Mouse (Mus musculus) hindbrain, embryonic 15.5 days (tissue): ENCODE measurements around the gene Qprt. TPM values are rescaled to one million over a fixed set of nuclear protein-coding genes. Genes with fewer than 3 reads are reported as not detected.

Experiments
- ATAC-seq: fragments of 200-750 bp; cut with Nextera tagmentation; 2 replicates; pipeline ENCODE4 v1.8.0; 2017; ENCODE audit warnings: low read depth, moderate number of reproducible peaks, moderate TSS enrichment; ENCODE audit not compliant: low FRiP score
- H3K27ac ChIP-seq: fragments of 300-500 bp; sonication (generic); replicated peaks from 2 replicates; pipeline ENCODE4 v1.5.1; 2015; ENCODE audit warnings: mild to moderate bottlenecking, inconsistent platforms
- H3K27me3 ChIP-seq: fragments of 300-500 bp; sonication (generic); 2 replicates; pipeline ENCODE4 v1.6.1; 2015; ENCODE audit warnings: control low read depth, inconsistent platforms
- H3K36me3 ChIP-seq: fragments of 300-500 bp; sonication (generic); 2 replicates; pipeline ENCODE4 v1.6.1; 2015; ENCODE audit warnings: control low read depth, inconsistent platforms
- H3K4me1 ChIP-seq: fragments of 300-500 bp; sonication (generic); replicated peaks from 2 replicates; pipeline ENCODE4 v1.6.1; 2015; ENCODE audit warnings: control low read depth, inconsistent platforms
- H3K4me2 ChIP-seq: fragments of 300-500 bp; sonication (generic); 2 replicates; pipeline ENCODE4 v1.6.1; 2015; ENCODE audit warnings: moderate library complexity, mild to moderate bottlenecking, inconsistent platforms
- H3K4me3 ChIP-seq: fragments of 300-500 bp; sonication (generic); 2 replicates; pipeline ENCODE4 v1.5.1; 2015; ENCODE audit warnings: mild to moderate bottlenecking, inconsistent platforms
- H3K9ac ChIP-seq: fragments of 300-500 bp; sonication (generic); 2 replicates; pipeline ENCODE4 v1.6.1; 2015; ENCODE audit warnings: inconsistent platforms
- H3K9me3 ChIP-seq: fragments of 300-500 bp; sonication (generic); 2 replicates; pipeline ENCODE4 v1.6.1; 2016; ENCODE audit warnings: control low read depth, inconsistent platforms
- WGBS: fragments of 180-500 bp; shearing (Covaris S2); methylation state at CpG from one replicate; pipeline ENCODE4 v1.1.7; 2015; 5-methylcytosine and 5-hydroxymethylcytosine counted together
- polyA plus RNA-seq: library from polyadenylated mRNA; unstranded; fragments of >200 nt; fragmentation: Nextera tagmentation; extraction: Ambion mirVana; gene quantifications from 2 replicates; pipeline ENCODE4 v1.2.1, GENCODE M21; 2015

Gene Qprt
- polyA plus RNA-seq, 1 experiment from 2014 or later, result 0.70 TPM

- no peak overlapping the region for H3K4me2 ChIP-seq
- no peaks in the 10 kb centered on the region for H3K9me3 ChIP-seq
- no peaks in the 10 kb centered on the region for H3K4me1 ChIP-seq
- ATAC-seq, result no peak
- no peak overlapping the region for H3K4me3 ChIP-seq
- no peak overlapping the region for H3K9ac ChIP-seq
- H3K27me3 ChIP-seq, result peaks cover 26% of the 10 kb centered on the region
- no peaks in the 10 kb centered on the region for H3K36me3 ChIP-seq
- 45% methylated on average over 14 of the region's 14 CpGs for WGBS
- H3K27ac ChIP-seq, result no peak overlapping the region
Measured at GRCm38 (mm10) chr7:127118671-127119445, 3.2 kb downstream of the Qprt start.

GRCm38 (mm10) chr7:127117948-127118347, 4.1 kb downstream of the Qprt start:
- Histone ChIP-seq H3K27me3 (peaks cover 26% of the 10 kb centered on the region), H3K9me3 (no peaks in the 10 kb centered on the region), H3K4me1 (no peaks in the 10 kb centered on the region), H3K4me2 (no peak overlapping the region), H3K27ac (no peak overlapping the region), H3K9ac (no peak overlapping the region), H3K4me3 (no peak overlapping the region), H3K36me3 (no peaks in the 10 kb centered on the region)
- WGBS, result 49% methylated on average over 5 of the region's 5 CpGs
- no peak for ATAC-seq

GRCm38 (mm10) chr7:127116331-127116935, 5.6 kb downstream of the Qprt start:
- 40% methylated on average over 11 of the region's 11 CpGs for WGBS
- H3K27me3 ChIP-seq, result peaks cover 16% of the 10 kb centered on the region

DNA sequence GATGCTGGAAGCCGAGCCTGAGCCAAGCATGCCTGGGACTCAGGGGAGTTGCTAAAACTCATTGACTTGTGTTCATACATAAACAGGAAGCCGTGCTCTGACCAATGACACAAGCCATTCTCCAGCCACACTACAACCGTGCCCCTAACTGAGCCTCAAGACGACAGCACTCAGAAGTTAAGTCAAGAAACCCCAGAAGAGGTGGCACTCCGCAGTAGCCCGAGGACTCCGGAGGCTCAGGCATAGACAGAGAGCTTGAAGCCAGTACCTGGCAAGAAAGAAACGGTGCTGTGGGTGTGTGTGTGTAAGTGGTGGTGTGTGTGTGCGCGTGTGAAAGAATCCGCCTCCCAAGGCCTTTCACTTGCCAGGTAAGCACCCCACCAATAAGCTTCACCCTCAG, 7.1 kb downstream of the Qprt start:
- ATAC-seq, result no peak
- Histone ChIP-seq H3K9me3 (no peaks in the 10 kb centered on the region), H3K27me3 (0 out of 2 replicates have a peak, but pooled peaks cover under 1% of the 10 kb centered on the region), H3K9ac (no peak overlapping the region), H3K4me1 (no peaks in the 10 kb centered on the region), H3K27ac (no peak overlapping the region), H3K4me2 (no peak overlapping the region), H3K4me3 (no peak overlapping the region), H3K36me3 (no peaks in the 10 kb centered on the region)
- 84% methylated on average over 11 of the region's 11 CpGs for WGBS

More at GRCm38 (mm10) chr7:127116331-127116935, 5.6 kb downstream of the Qprt start:
- no peaks in the 10 kb centered on the region for H3K9me3 ChIP-seq
- no peak overlapping the region for H3K4me2 ChIP-seq
- no peak overlapping the region for H3K4me3 ChIP-seq
- H3K9ac ChIP-seq, result no peak overlapping the region
- H3K27ac ChIP-seq, result no peak overlapping the region
- no peak for ATAC-seq
- no peaks in the 10 kb centered on the region for H3K36me3 ChIP-seq
- H3K4me1 ChIP-seq, result no peaks in the 10 kb centered on the region

DNA sequence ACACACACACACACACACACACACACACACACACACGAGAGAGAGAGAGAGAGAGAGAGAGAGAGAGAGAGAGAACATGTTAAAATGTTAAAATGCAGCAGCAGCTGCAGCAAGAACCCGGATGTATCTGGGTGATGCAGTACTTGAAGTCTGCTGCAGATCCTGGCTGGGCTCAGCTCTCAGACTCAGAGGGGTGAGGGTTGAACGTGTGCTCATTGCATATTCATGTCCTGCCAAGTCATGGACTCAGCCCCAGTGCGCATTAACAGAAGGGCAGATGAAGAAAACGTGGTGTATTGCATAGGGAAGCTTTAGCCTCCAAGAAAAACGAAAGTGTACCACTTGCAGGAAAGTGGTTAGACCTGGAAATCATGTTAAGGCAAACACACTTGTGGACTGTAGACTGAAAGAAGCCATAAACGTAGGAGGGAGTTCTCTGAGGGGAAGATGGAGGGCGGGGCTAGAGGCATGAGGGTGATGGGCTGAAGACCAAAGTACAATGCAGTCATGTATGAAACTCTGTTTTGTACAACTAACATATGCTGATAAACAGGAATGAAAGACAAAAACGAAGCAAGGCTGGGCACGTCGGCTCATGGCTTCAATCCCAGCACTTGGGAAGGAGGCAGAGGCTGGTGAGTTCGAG, 8.3 kb downstream of the Qprt start:
- WGBS, result 51% methylated on average over 12 of the region's 12 CpGs
- Histone ChIP-seq H3K9ac (no peak overlapping the region), H3K36me3 (no peaks in the 10 kb centered on the region), H3K27ac (no peak overlapping the region), H3K9me3 (no peaks in the 10 kb centered on the region), H3K4me3 (no peak overlapping the region), H3K27me3 (no peaks in the 10 kb centered on the region), H3K4me1 (no peaks in the 10 kb centered on the region), H3K4me2 (no peak overlapping the region)
- no peak for ATAC-seq

GRCm38 (mm10) chr7:127112921-127113597, 9.0 kb downstream of the Qprt start:
- no peaks in the 10 kb centered on the region for H3K36me3 ChIP-seq
- H3K9me3 ChIP-seq, result no peaks in the 10 kb centered on the region
- no peaks in the 10 kb centered on the region for H3K4me1 ChIP-seq
- 44% methylated on average over 9 of the region's 9 CpGs for whole genome bisulfite sequencing
- H3K27me3 ChIP-seq, result no peaks in the 10 kb centered on the region
- H3K4me2 ChIP-seq, result no peak overlapping the region
- no peak overlapping the region for H3K27ac ChIP-seq
- H3K9ac ChIP-seq, result no peak overlapping the region
- H3K4me3 ChIP-seq, result no peak overlapping the region
- no peak for ATAC-seq

DNA sequence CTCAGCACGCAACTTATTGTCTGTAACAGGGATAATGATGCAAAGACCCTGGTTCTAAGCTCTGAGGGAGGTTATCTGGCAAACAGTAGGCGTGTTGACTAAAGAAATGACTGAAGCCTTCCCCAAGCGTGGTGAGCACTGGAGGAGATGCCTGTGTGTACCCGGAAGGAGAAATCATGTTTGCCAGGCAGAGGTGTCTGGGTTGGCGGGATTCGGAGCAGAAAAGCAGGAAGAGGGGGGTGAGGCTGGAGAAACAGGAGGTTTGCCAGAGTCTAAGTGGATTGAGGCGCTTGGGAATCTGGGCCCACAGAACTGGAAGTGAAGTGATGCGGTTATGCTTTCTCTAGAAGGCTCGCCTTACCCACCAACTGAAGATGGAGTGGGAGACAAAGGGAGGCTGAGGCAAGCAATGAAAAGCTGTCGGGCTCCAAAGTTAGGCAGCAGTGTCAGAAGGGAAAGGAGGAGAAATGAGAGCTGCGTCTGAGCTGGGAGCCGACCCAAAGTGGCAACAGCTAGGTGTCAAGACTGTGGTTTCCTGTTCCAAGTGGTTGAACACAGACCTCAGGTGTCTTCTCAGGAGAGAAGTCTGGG, 9.7 kb downstream of the Qprt start:
- Histone ChIP-seq H3K4me2 (no peak overlapping the region), H3K27ac (no peak overlapping the region), H3K36me3 (no peaks in the 10 kb centered on the region), H3K4me3 (no peak overlapping the region), H3K9me3 (no peaks in the 10 kb centered on the region), H3K4me1 (no peaks in the 10 kb centered on the region), H3K27me3 (no peaks in the 10 kb centered on the region), H3K9ac (no peak overlapping the region)
- WGBS, result 85% methylated on average over 12 of the region's 12 CpGs
- ATAC-seq, result no peak

- H3K4me3 ChIP-seq, result no peak overlapping the region
- H3K27ac ChIP-seq, result no peak overlapping the region
- no peak overlapping the region for H3K9ac ChIP-seq
- no peaks in the 10 kb centered on the region for H3K9me3 ChIP-seq
- H3K36me3 ChIP-seq, result no peaks in the 10 kb centered on the region
- H3K4me2 ChIP-seq, result no peak overlapping the region
- 48% methylated on average over 6 of the region's 6 CpGs for WGBS
- H3K4me1 ChIP-seq, result no peaks in the 10 kb centered on the region
- ATAC-seq, result no peak
- H3K27me3 ChIP-seq, result no peaks in the 10 kb centered on the region
Measured at GRCm38 (mm10) chr7:127111461-127111860, 10.6 kb downstream of the Qprt start.

GRCm38 (mm10) chr7:127110239-127111007, 11.6 kb downstream of the Qprt start:
- Histone ChIP-seq H3K27me3 (no peaks in the 10 kb centered on the region), H3K36me3 (no peaks in the 10 kb centered on the region), H3K4me2 (no peak overlapping the region), H3K9ac (no peak overlapping the region), H3K27ac (no peak overlapping the region), H3K4me3 (no peak overlapping the region), H3K9me3 (no peaks in the 10 kb centered on the region), H3K4me1 (no peaks in the 10 kb centered on the region)
- WGBS, result 49% methylated on average over 18 of the region's 18 CpGs
- ATAC-seq, result peak; percentile 61

GRCm38 (mm10) chr7:127105551-127105950, 16.5 kb downstream of the Qprt start:
- no peak for ATAC-seq
- WGBS, result 67% methylated on average over 7 of the region's 7 CpGs

More at GRCm38 (mm10) chr7:127105551-127105950, 16.5 kb downstream of the Qprt start:
- Histone ChIP-seq H3K9me3 (no peaks in the 10 kb centered on the region), H3K27me3 (no peaks in the 10 kb centered on the region), H3K4me1 (peaks cover 11% of the 10 kb centered on the region), H3K9ac (no peak overlapping the region), H3K4me3 (no peak overlapping the region), H3K27ac (0 out of 2 replicates have a peak overlapping the region, but pooled peaks have one; percentile 60), H3K36me3 (no peaks in the 10 kb centered on the region), H3K4me2 (no peak overlapping the region)
